Mouse (Mus musculus) forebrain, postnatal 0 days (tissue): ENCODE results near the gene Olfr126. TPM values are rescaled to one million over a fixed set of nuclear protein-coding genes. Genes with fewer than 3 reads are reported as not detected.

Experiments
- ATAC-seq: fragments of 200-750 bp; cut with Nextera tagmentation; 2 replicates; pipeline ENCODE4 v1.8.0; 2017; ENCODE audit warnings: mild to moderate bottlenecking, moderate library complexity
- DNase-seq: peaks from one replicate; pipeline ENCODE4 v3.0.0-alpha.2; 2015
- H3K27ac ChIP-seq: fragments of 300-500 bp; sonication (generic); 2 replicates; pipeline ENCODE4 v1.5.1; 2014; ENCODE audit warnings: low read depth, mild to moderate bottlenecking, antibody characterized with exemption, low read length, moderate library complexity, mixed read lengths
- H3K27me3 ChIP-seq: fragments of 300-500 bp; sonication (generic); 2 replicates; pipeline ENCODE4 v1.6.1; 2014; ENCODE audit warnings: mild to moderate bottlenecking, low read length, mixed read lengths; ENCODE audit not compliant: insufficient read depth
- H3K36me3 ChIP-seq: fragments of 300-500 bp; sonication (generic); 2 replicates; pipeline ENCODE4 v1.6.1; 2014; ENCODE audit warnings: mild to moderate bottlenecking, moderate library complexity; ENCODE audit not compliant: insufficient read depth
- H3K4me1 ChIP-seq: fragments of 300-500 bp; sonication (generic); 2 replicates; pipeline ENCODE4 v1.6.1; 2014; ENCODE audit warnings: antibody characterized with exemption; ENCODE audit not compliant: insufficient read depth
- H3K4me2 ChIP-seq: fragments of 300-500 bp; sonication (generic); 2 replicates; pipeline ENCODE4 v1.6.1; 2014; ENCODE audit warnings: low read depth, mild to moderate bottlenecking, moderate library complexity
- H3K4me3 ChIP-seq: fragments of 300-500 bp; sonication (generic); 2 replicates; pipeline ENCODE4 v1.5.1; 2014; ENCODE audit warnings: low read depth, low read length, mixed read lengths
- H3K9ac ChIP-seq: fragments of 300-500 bp; sonication (generic); 2 replicates; pipeline ENCODE4 v1.6.1; 2014; ENCODE audit warnings: mild to moderate bottlenecking
- H3K9me3 ChIP-seq: fragments of 300-500 bp; sonication (generic); 2 replicates; pipeline ENCODE4 v1.6.1; 2016; ENCODE audit warnings: low read length
- CTCF ChIP-seq: sonication (generic); IDR thresholded peaks from 2 replicates; pipeline ENCODE4 v1.5.1; 2016; ENCODE audit warnings: antibody characterized with exemption, control low read depth, low read depth
- WGBS: fragments of 180-500 bp; shearing (Covaris S2); extraction: QIAGEN DNeasy Blood & Tissue Kit; methylation state at CpG from one replicate; pipeline ENCODE4 v1.1.7; 2014; 5-methylcytosine and 5-hydroxymethylcytosine counted together
- polyA plus RNA-seq: library from polyadenylated mRNA; unstranded; fragments of >200 nt; fragmentation: Nextera tagmentation; extraction: Ambion mirVana; gene quantifications from 2 replicates; pipeline ENCODE4 v1.2.1, GENCODE M21; 2015
- total RNA-seq: library from RNA; depleted of rRNA; stranded (reverse); fragments of >200 nt; gene quantifications from 2 replicates; pipeline ENCODE4 v1.2.3, GENCODE M21; 2014; rRNA removed

The Olfr126 gene
- not detected in 2 replicates for total RNA-seq
- polyA plus RNA-seq: not detected in 2 replicates

- Histone ChIP-seq H3K4me1 (no peaks in the 10 kb centered on the region), H3K27ac (no peak within 1 kb of the TSS), H3K9ac (no peak within 1 kb of the TSS), H3K9me3 (no peaks in the 10 kb centered on the region), H3K4me3 (no peak within 1 kb of the TSS), H3K36me3 (no peaks in the 10 kb centered on the region), H3K27me3 (no peaks in the 10 kb centered on the region), H3K4me2 (no peak within 1 kb of the TSS)
- no peak for TF ChIP-seq CTCF
- no peak for ATAC-seq
- no peak for DNase-seq
Measured at GRCm38 (mm10) chr17:37847183-37847582, at the start of gene Olfr126. Olfr126 (plus strand) TSS chr17:37847483.

DNA sequence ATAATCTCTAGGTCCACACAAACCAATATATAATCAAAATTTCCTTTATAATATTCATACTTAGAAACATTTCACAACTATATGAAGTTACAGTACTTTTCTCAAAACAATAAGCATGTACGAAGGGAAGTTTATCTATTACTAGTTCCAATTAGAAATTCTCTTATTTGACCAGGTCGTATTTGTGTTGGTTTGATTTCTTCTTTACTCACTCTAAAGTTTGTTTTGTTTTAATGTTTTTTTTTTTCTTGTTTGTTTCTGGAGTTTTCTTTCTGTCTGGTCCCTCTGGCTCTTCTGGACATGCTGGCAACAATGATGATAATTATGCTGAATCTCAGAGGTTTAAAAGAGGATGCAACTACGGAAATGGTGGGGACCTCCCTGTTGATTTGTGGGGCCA is 47.7 kb upstream of the Olfr126 start, which contains the start of gene Olfr124:
Gene Olfr124 (plus strand): TSS at position 301 of the 400 bp plus-strand sequence.
- no peak for DNase-seq
- no peak for ATAC-seq
- no peaks in the 10 kb centered on the region for H3K27me3 ChIP-seq
- no peak within 1 kb of the TSS for H3K4me3 ChIP-seq
- no peaks in the 10 kb centered on the region for H3K36me3 ChIP-seq
- WGBS: 87% methylated on average over 3 of the region's 3 CpGs
- H3K9me3 ChIP-seq: no peaks in the 10 kb centered on the region
- H3K4me2 ChIP-seq: no peak within 1 kb of the TSS
- no peak within 1 kb of the TSS for H3K27ac ChIP-seq
- no peak within 1 kb of the TSS for H3K9ac ChIP-seq
- no peak for TF ChIP-seq CTCF
- H3K4me1 ChIP-seq: no peaks in the 10 kb centered on the region

GRCm38 (mm10) chr17:37832649-37833048 is 14.6 kb upstream of the Olfr126 start, which contains the start of gene Olfr125:
Olfr125 (plus strand) TSS chr17:37832949.
- Histone ChIP-seq H3K27me3 (no peaks in the 10 kb centered on the region), H3K27ac (no peak within 1 kb of the TSS), H3K4me1 (no peaks in the 10 kb centered on the region), H3K4me3 (no peak within 1 kb of the TSS), H3K9me3 (no peaks in the 10 kb centered on the region), H3K9ac (no peak within 1 kb of the TSS), H3K36me3 (no peaks in the 10 kb centered on the region), H3K4me2 (no peak within 1 kb of the TSS)
- DNase-seq (no peak), ATAC-seq (no peak)
- no peak for TF ChIP-seq CTCF

DNA sequence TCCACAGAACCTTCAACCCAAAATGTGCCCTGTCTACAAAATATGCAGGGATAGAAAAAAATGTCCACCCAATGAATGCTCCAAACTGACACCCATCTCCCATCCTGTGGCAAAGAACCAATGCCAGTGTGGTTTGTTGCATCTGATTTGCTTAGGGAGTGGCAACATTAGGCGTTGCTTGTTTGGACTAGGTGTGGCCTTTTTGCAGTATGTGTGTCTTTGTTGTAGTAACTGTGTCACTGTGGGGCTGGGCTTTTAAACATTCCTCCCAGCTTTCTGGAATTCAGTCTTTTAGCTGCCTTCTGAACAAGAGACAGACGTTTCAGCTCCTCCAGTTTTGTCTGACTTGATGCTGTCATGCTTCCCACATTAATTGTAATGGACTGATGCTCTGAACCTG is 16.6 kb downstream of the Olfr126 start:
- Histone ChIP-seq H3K27me3 (no peaks in the 10 kb centered on the region), H3K4me2 (no peak overlapping the region), H3K4me1 (no peaks in the 10 kb centered on the region), H3K9ac (no peak overlapping the region), H3K27ac (no peak overlapping the region), H3K4me3 (no peak overlapping the region), H3K36me3 (no peaks in the 10 kb centered on the region), H3K9me3 (no peaks in the 10 kb centered on the region; the same call in 1 of the 2 replicates)
- no peak for DNase-seq
- WGBS: 73% methylated on average over 2 of the region's 2 CpGs
- no peak for TF ChIP-seq CTCF
- no peak for ATAC-seq

GRCm38 (mm10) chr17:37869676-37870205 is 22.5 kb downstream of the Olfr126 start:
- DNase-seq: no peak
- WGBS: 19% methylated on average over 8 of the region's 8 CpGs

GRCm38 (mm10) chr17:37873830-37874229 is 26.5 kb downstream of the Olfr126 start:
- DNase-seq (no peak), ATAC-seq (no peak)
- no peak overlapping the region for H3K4me2 ChIP-seq
- H3K4me3 ChIP-seq: no peak overlapping the region
- H3K36me3 ChIP-seq: no peaks in the 10 kb centered on the region
- H3K9ac ChIP-seq: no peak overlapping the region
- no peak for TF ChIP-seq CTCF
- no peaks in the 10 kb centered on the region for H3K9me3 ChIP-seq
- H3K4me1 ChIP-seq: no peaks in the 10 kb centered on the region
- no peaks in the 10 kb centered on the region for H3K27me3 ChIP-seq
- H3K27ac ChIP-seq: no peak overlapping the region
- 88% methylated on average over 3 of the region's 3 CpGs for WGBS

More at GRCm38 (mm10) chr17:37869676-37870205, 22.5 kb downstream of the Olfr126 start:
- TF ChIP-seq CTCF: no peak
- no peaks in the 10 kb centered on the region for H3K9me3 ChIP-seq
- H3K4me3 ChIP-seq: no peak overlapping the region
- ATAC-seq: no peak
- H3K27me3 ChIP-seq: no peaks in the 10 kb centered on the region
- no peak overlapping the region for H3K4me2 ChIP-seq
- H3K9ac ChIP-seq: no peak overlapping the region
- no peaks in the 10 kb centered on the region for H3K36me3 ChIP-seq
- no peak overlapping the region for H3K27ac ChIP-seq
- no peaks in the 10 kb centered on the region for H3K4me1 ChIP-seq

DNA sequence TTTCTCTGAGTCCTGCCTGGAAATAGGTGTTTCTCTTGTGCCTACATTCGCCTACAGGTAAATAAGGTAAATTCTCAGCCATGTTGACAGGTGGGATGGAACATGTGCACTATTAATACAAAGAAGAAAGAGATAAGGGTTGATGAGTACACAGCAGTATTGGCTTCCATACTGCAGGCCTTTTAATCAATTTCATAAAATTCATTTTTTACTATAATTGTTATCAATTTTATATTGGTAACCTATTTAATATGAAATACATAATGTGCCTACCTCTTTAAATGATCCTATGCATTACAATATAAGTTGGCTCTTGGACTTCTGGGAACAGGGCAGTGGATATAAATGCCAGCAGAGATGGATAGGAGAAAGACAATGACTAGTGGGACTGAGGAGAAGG is 52.9 kb downstream of the Olfr126 start, which contains the start of gene Olfr127:
Gene Olfr127 (plus strand): TSS at position 301 of the 400 bp plus-strand sequence.
- H3K9me3 ChIP-seq: no peaks in the 10 kb centered on the region
- H3K4me1 ChIP-seq: no peaks in the 10 kb centered on the region
- no peak for TF ChIP-seq CTCF
- 79% methylated on average over 1 of the region's 1 CpGs for WGBS
- no peaks in the 10 kb centered on the region for H3K36me3 ChIP-seq
- no peak within 1 kb of the TSS for H3K4me2 ChIP-seq
- ATAC-seq (no peak), DNase-seq (no peak)
- no peak within 1 kb of the TSS for H3K4me3 ChIP-seq
- no peaks in the 10 kb centered on the region for H3K27me3 ChIP-seq
- no peak within 1 kb of the TSS for H3K27ac ChIP-seq
- no peak within 1 kb of the TSS for H3K9ac ChIP-seq

Other genes starting within 250 kb of the Olfr126 start
- not detected in 2 replicates for gene Olfr115, start 220.4 kb upstream of the Olfr126 start, total RNA-seq
- gene Olfr115, start 220.4 kb upstream of the Olfr126 start, polyA plus RNA-seq: not detected in 2 replicates
- gene Olfr116, start 220.3 kb upstream of the Olfr126 start, total RNA-seq: not detected in 2 replicates
- gene Olfr116, start 220.3 kb upstream of the Olfr126 start, polyA plus RNA-seq: not detected in 2 replicates
- not detected in 2 replicates for gene Olfr117, start 183.7 kb upstream of the Olfr126 start, total RNA-seq
- gene Olfr117, start 183.7 kb upstream of the Olfr126 start, polyA plus RNA-seq: not detected in 2 replicates
- not detected in 2 replicates for gene Olfr118, start 180.5 kb upstream of the Olfr126 start, total RNA-seq
- not detected in 2 replicates for gene Olfr118, start 180.5 kb upstream of the Olfr126 start, polyA plus RNA-seq
- gene Olfr119, start 150.9 kb upstream of the Olfr126 start, total RNA-seq: not detected in 2 replicates
- gene Olfr119, start 150.9 kb upstream of the Olfr126 start, polyA plus RNA-seq: not detected in 2 replicates
- not detected in 2 replicates for gene Olfr120, start 125.7 kb upstream of the Olfr126 start, total RNA-seq
- not detected in 2 replicates for gene Olfr120, start 125.7 kb upstream of the Olfr126 start, polyA plus RNA-seq
- gene Olfr121, start 98.6 kb upstream of the Olfr126 start, total RNA-seq: not detected in 2 replicates
- gene Olfr121, start 98.6 kb upstream of the Olfr126 start, polyA plus RNA-seq: not detected in 2 replicates
- not detected in 2 replicates for gene Olfr122, start 78.9 kb upstream of the Olfr126 start, total RNA-seq
- not detected in 2 replicates for gene Olfr122, start 78.9 kb upstream of the Olfr126 start, polyA plus RNA-seq
- not detected in 2 replicates for gene Olfr123, start 54.0 kb upstream of the Olfr126 start, total RNA-seq
- not detected in 2 replicates for gene Olfr123, start 54.0 kb upstream of the Olfr126 start, polyA plus RNA-seq
- not detected in 2 replicates for gene Olfr124, start 47.6 kb upstream of the Olfr126 start, total RNA-seq
- gene Olfr124, start 47.6 kb upstream of the Olfr126 start, polyA plus RNA-seq: not detected in 2 replicates
- not detected in 2 replicates for gene Olfr125, start 14.5 kb upstream of the Olfr126 start, total RNA-seq
- not detected in 2 replicates for gene Olfr125, start 14.5 kb upstream of the Olfr126 start, polyA plus RNA-seq
- not detected in 2 replicates for gene Olfr127, start 53.0 kb downstream of the Olfr126 start, total RNA-seq
- gene Olfr127, start 53.0 kb downstream of the Olfr126 start, polyA plus RNA-seq: not detected in 2 replicates
- not detected in 2 replicates for gene Olfr128, start 73.1 kb downstream of the Olfr126 start, total RNA-seq
- not detected in 2 replicates for gene Olfr128, start 73.1 kb downstream of the Olfr126 start, polyA plus RNA-seq
- gene Olfr761, start 105.6 kb downstream of the Olfr126 start, total RNA-seq: not detected in 2 replicates
- gene Olfr761, start 105.6 kb downstream of the Olfr126 start, polyA plus RNA-seq: not detected in 2 replicates
- not detected in 2 replicates for gene Olfr129, start 212.6 kb downstream of the Olfr126 start, total RNA-seq
- gene Olfr129, start 212.6 kb downstream of the Olfr126 start, polyA plus RNA-seq: not detected in 2 replicates
- not detected in 2 replicates for gene Olfr130, start 216.4 kb downstream of the Olfr126 start, total RNA-seq
- gene Olfr130, start 216.4 kb downstream of the Olfr126 start, polyA plus RNA-seq: not detected in 2 replicates
- not detected in 2 replicates for gene Olfr131, start 241.2 kb downstream of the Olfr126 start, total RNA-seq
- not detected in 2 replicates for gene Olfr131, start 241.2 kb downstream of the Olfr126 start, polyA plus RNA-seq